Mouse (Mus musculus) granulocyte monocyte progenitor cell, adult 5-6 weeks (primary cell): ENCODE results near the gene Trmt1. TPM values are rescaled to one million over a fixed set of nuclear protein-coding genes. Genes with fewer than 3 reads are reported as not detected.

ENCODE experiments used
- ATAC-seq: replicated peaks from 2 replicates; pipeline ENCODE4 v1.8.0; 2016; ENCODE audit warnings: mild to moderate bottlenecking, moderate TSS enrichment, inconsistent platforms; ENCODE audit not compliant: poor library complexity, severe bottlenecking
- total RNA-seq, 2 experiments: library from RNA; stranded (forward) in 1 of 2; stranded (reverse) in 1 of 2; fragments of 200-712, 200-1000 nt in 1 of 2; fragments of >200 nt in 1 of 2; fragmentation: Nextera tagmentation in 1 of 2; gene quantifications; 2 replicates each; pipeline ENCODE4 v1.2.3; 2014 to 2017

The Trmt1 gene
- total RNA-seq, 2 experiments from 2014 or later = 73.8 to 76.9 TPM

DNA sequence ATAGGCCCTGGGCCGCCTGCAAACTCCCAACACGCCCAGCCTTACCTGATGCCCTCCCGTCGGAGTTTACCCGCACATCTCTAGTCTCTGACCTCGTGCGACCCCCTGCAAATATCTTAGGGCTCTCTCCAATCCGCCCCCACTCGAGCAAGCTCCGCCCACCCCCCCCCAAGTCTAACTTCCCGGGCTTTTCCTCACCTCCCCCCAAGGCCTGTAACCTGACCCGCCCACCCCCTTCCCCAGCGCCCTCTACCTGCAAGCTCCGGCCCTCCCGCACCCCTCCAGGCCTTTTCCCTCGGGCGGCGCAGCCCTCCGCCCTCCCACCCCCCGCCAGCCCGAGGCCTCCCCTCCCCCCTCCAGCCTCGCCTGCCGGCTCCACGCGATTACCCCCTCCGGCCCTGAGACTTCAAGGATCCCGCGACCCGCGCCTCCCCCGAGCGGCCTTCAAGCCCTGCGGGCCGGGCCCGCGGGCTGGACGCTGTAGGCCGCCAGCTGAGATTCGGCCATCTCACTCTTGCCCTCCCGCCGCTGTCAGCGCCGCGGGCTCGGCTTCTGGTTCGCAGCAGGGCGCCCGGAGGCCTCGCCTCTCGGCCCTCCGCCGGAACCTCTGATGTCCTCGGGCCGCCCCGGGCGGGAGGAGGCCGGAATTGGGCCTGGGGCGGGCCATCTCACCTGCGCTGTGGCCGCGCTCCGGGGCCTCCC lies 1.0 kb downstream of the Trmt1 start:
- ATAC-seq = peak; percentile 6

DNA sequence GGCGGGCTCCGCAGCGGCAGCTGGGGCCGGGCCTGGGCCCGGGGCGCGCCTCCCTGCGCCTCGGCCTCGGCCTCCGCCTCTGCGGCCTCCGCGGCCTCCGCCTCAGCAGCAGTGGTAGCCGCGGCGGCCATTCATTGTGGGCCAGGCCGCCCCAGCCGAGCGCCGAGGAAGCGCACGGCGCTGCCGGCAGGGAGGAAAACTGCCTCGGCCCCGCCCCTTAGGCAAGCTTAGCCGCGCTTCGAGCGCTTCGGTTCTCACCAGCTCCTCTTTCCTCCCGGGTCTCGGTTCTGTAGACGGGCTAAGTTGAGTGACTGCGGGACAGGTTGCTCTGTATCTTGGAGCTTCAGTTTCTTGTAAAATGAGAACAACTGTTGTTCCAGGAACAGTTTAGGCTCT lies 1.6 kb downstream of the Trmt1 start, which contains the start of gene Nacc1:
Gene Nacc1 (minus strand): TSS at position 158 of the 396 bp plus-strand sequence.
- peak; percentile 70 for ATAC-seq

DNA sequence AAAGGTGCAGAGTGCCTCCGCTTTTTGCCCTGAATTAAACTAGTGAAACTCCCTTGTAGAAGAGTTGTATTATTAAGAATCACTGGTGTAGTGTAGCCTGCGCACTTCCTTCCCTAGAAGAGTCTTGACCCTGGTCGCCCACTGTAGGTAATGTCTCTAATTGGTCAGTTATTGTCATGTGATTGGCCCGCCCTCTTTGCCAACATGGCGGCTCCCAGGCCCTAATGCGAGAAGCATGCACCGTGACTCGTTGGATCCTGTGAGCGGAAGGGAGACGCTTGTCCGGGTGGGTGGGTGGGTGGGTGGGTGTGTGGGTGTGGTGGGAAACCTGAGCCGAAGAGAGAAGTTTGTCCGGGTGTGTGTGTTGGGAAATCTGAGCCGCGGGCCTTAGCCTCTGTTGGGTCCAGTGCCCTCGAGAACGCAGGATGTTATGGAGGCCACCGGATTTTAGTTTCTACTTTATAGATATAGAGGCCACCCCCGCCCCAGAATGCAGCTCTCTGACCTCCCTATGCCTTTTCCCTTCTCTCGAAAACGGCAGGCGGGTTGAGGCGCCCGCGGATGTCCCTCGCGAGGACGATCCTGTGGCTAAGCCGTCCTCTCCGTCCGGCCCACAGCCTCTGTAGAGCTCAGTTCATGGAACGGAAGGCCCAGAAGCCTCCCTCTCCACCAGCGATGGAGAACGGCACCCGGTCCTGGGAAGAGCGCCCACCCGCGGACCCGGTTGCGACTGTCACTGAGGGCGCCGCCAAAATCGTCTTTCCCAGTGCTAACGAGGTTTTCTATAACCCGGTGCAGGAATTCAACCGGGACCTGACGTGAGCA lies 3.2 kb downstream of the Trmt1 start:
- ATAC-seq = peak; percentile 82

DNA sequence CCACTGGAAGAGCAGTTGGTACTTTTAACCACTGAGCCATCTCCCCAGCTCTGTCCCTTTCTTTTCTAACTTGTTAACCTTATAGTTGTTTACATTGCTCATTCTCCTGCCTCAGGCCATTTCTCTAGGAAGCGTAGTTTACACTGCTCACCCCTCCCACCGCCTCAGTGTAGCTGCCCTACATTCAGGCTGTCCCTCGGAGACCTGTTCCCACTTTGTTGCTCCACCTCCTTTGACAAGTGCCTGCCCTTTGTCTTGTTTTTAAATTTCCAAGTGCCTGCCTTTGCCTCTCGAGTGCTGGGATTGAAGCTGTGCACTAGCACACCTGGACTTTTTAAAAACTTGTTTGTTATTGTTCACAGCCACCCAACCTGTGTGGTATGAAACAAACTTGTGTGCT lies 7.2 kb downstream of the Trmt1 start:
- ATAC-seq = no peak

DNA sequence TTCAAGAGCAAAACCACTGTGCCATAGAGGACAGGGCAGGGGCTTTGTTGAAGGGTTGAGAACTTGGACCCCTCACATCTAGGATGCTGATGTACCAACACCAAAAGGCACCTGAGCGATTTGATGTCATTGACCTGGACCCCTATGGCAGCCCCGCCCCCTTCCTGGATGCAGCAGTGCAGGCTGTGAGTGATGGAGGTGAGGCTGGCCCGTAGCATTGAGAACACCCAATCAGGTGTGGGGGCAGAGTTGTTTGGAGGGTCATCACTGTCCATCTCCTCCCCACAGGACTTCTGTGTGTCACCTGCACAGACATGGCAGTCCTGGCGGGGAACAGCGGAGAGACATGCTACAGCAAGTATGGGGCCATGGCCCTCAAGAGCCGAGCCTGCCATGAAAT lies 9.0 kb downstream of the Trmt1 start:
- ATAC-seq = no peak

DNA sequence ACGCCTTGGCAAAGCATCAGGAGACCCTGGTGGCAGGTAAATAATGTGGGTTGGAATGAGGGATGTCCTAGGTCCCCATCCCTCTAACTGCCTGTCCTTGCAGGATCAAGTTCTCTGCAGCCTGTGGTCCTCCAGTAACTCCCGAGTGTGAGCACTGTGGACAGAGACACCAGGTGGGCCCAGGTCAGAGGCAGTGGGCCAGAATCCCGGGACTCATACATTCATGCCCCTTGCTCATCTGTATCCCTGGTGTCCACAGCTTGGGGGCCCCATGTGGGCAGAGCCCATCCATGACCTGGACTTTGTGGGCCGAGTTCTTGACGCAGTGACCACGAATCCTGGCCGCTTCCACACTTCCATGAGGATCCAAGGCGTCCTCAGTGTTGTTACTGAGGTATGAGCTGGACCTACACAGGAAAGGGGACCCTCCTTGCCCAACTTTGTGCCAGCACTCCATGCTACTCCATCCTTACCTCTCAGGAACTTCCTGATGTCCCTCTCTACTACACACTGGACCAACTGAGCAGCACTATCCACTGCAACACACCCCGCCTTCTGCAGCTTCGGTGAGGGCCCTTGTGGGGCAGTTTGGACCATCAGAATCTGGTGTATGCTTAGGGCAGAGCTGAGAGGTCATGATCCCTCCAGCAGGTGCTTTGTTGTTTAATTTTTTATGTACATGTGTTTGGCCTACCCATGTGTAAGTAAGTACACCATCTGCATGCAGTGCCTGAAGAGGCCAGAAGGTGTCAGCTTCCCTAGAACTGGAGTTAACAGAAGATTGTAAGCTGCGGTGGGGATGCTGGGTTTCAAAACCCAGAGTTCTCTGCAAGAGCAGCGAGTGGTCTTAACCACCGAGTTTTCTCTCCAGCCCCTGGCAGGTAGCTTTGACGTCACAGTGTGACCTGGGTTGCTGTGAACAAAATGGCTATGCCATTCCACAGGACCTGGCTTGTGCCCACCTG lies 11.3 kb downstream of the Trmt1 start:
- peak; percentile 15; the same call in 1 of the 2 replicates for ATAC-seq

DNA sequence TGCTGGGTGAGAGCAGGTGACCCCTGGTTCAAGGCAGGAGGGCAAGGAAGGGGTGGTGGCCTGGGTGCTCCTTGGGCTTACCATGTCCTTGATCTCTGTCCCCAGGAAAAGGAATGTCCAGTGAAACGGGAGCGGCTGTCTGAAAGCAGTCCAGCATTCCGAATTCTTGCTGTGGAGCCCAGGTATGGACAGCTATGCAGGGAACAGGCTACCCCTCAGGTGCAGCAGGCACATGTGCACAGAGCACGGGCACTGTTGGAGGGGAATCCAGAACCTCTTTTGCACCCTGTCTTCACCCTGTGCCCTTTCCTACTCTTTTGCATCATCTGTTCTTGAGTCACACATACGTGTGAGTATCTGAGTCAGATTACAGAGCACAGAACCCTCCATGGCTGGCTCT lies 12.2 kb downstream of the Trmt1 start:
- no peak for ATAC-seq

DNA sequence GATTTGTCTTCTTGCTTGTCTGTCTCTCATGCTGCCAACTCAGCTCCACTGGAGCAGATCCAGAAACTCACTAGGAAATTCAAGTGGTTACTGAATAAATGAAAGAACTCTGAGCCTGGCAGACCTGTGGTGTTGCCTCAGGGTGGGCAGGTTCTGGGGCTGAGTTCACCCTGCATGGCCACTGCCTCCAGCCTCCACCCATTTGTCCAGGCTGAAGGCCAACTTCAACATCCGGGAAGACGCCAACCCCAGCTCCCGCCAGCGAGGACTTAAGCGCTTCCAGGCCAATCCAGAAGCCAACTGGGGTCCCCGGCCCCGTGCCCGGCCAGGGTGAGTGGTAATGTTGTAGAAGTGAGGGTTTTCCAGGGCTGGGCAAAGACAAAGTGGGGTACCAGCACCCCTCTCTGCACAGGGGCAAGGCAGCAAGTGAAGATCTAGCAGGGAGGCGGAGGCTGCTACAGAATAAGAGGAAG lies 12.9 kb downstream of the Trmt1 start:
- no peak for ATAC-seq

DNA sequence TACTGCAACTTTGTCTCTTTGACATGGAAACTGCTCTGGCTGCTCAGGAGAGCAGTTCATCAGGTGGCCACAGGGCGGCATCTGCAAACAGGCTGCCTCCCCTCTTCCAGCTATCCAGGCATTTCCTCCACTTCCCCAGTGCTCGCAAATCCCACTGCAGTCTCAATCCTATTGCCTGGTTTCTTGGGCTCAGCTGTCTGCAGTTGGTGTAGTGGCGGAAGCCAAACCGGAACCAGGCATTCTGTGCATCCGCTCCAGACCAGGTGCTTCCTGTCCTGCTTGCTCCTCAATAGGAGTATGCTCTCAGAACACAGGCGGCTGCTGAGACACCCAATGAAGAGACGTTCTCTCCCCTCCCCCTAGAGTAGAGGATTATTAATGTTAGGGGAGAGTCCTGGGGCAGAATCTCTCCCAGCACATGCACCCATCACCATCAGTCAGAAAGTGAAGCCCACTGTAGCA lies 13.8 kb downstream of the Trmt1 start:
- ATAC-seq = peak; percentile 52

DNA sequence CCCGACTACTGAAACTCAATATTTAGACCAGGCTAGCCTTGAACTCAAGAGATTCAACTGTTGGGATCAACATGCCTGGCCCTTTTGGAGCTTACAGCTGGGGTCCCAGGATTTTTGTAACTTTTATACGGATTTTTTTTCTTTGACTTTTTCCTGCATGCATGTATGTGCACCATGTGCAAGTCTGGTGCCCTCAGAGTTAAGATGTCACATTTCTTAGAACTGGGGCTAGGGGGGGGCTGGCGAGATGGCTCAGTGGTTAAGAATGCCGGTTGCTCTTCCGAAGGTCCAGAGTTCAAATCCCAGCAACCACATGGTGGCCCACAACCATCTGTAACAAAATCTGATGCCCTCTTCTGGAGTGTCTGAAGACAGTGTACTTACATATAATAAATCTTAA lies 14.4 kb downstream of the Trmt1 start:
- ATAC-seq = no peak

DNA sequence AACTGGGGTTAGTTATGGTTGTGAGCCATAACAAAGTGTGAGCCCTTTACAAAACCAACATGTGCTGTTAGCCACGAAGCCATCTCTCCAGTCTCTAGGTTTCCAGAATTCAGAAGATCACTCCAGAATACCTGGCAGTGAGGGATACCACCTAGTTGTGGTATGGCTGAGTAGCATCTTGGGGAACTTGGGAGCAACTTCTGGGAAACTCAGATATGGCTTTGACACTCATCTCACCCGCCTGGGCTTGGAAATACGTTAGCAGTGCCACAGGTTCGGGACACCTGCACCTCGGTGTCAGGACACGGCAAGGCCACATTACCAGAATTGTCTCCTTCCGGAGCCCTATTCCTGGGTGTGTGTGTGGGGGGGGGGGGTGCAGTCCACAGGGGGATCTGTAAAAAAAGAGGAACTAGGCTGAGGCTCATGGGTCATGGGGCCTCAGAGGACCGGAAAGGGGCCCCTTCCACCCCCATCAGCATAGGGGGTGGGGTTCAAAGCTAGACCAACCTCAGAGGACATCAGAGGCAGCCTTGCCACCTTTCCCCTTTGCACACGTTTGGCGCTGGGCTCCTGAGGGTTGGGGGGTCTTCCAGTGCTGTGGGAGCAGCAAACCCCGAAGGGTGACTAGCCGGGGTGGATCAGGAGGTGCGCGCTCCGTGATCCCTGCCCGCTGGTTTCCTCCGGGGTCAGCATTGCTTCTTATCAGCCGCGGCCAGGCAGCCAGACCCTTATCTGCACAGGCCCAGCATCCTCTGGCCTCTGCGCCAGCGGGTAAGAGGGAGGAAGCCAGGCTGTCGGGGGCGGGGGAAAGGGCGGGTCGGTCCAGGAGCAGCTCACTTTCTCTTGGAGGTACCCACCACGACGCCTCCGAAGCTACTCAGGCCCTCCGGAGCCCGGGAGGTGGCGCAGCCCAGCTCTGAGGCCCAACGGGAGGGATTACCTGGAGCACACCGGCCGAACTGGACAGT lies 15.1 kb downstream of the Trmt1 start, which contains the start of gene Lyl1:
Gene Lyl1 (plus strand): TSS at position 517 of the 971 bp plus-strand sequence.
- ATAC-seq = peak; percentile 48

DNA sequence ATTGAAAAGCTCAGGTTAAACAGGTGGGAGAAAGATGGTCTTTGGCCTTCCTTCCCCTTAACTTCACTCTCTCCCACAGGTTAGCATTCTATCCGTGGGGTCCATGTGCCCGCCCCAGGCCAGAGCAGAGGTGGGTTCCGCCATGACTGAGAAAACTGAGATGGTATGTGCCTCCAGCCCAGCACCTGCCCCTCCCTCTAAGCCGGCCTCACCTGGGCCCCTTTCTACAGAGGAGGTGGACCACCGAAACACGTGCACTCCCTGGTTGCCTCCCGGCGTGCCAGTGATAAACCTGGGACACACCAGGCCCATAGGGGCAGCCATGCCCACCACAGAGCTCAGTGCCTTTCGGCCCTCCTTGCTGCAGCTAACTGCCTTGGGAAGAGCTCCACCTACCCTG lies 16.5 kb downstream of the Trmt1 start:
- no peak for ATAC-seq

DNA sequence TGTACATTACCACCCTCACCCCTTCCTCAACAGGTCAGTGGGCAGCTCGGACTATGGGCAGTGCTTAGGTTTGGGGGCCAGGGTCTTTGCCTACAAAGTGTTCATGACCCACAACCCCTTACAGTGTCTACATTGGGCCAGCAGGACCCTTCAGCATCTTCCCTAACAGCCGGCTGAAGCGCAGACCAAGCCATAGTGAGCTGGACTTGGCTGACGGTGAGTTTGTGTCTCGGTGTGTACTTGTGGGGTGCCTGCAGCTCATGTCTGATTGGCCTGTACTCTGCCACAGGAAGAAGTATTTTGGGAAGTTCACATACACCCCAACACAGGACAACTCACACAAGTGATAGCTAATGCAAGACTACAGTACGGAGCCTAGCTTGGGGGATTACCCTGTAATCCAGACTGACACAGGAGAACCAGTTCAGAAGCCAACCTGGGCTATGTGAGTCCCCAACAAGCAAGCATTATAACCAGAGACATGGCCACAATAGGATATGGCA lies 16.9 kb downstream of the Trmt1 start:
- ATAC-seq = no peak

DNA sequence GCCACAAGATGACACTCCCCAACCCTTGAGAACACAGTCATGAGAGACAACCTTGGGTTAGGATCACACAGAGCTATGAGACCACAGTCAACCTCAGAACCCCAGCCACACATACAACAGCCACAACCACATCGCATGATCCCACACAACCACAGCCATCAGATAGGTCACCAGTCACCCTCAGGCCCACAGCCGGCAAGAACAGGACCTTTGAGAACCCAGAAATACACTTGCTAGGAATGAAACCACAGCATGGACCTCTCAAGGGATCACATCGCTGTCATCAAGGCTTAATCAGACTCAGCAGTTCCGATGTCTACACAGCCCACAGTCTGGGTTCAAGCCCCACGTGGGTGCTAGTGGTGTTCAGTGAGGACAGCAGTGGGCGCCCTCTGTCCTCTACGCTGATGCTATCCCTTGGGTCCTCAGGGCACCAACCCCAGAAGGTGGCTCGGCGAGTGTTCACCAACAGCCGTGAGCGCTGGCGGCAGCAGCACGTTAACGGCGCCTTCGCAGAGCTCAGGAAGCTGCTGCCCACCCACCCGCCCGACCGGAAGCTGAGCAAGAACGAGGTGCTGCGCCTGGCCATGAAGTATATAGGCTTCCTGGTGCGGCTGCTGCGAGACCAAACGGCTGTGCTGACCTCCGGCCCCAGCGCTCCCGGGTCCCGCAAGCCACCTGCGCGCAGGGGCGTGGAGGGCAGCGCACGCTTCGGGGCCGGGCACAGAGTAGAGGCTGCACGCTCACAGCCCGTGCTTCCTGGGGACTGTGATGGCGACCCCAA lies 17.6 kb downstream of the Trmt1 start:
- ATAC-seq = no peak

DNA sequence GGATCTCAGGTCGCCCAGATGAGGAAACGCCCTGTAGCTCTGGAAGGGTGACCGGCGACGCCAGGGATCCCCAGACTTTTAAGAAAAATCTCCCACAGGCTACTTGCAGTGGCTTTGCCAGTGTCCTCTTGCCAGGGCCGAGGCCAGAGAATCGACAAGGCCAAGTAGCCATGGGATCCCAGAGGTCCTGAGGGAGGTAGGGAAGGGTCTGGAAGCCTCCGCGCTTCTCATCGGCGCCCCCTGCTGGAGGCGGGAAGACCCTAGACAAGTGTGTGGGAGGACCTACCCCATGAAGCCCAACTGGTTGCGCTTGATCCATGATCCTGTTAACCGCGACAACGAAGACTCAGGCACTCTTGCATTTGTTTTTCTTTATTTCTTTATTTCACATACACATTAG lies 18.2 kb downstream of the Trmt1 start:
- no peak for ATAC-seq

DNA sequence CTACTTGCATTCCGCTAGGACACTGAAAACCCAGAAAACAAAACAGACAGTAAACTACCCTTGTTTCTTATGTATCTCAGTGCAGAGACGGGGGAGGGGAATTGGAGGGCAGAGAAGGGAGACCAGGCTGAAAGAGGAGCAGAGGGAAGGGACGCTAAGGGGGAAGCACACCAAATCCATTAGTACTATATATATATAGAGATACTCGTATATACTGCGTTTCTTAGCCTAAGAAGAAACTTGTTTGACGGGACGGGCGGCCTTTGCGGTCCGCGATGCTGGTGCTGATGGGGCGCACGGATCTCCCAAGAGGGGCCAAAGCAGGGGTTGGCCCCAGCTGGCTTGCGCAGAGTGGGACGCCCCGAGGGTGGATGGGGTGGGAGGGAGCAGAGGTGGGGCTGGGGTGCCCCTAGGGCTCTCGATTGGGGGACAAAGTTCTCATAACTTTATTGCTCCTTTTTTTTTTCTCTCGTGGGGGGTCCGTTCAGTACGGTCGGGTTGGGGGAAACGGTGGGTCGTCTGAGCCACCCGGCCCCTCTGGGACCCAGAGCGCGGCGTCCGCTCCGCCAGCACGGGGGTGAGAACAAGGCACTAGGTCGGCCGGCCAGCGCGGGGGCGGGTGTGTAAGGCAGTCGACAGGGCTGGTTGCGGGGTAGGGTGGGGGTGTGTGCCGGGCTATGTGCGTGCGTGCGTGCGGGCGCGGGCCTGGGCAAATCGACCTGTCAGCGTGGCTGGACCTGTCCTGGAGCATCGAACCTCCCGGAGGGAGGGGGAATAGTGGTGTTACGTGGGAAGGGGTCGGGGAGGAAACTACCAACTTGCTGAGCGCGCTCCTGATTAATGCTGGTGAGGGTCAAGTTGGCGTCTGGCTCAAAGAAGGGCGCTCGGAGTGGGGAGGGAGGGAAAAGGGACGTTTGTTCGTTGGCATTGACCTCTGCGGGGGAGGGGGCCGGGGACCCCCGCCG lies 19.0 kb downstream of the Trmt1 start:
- no peak for ATAC-seq

DNA sequence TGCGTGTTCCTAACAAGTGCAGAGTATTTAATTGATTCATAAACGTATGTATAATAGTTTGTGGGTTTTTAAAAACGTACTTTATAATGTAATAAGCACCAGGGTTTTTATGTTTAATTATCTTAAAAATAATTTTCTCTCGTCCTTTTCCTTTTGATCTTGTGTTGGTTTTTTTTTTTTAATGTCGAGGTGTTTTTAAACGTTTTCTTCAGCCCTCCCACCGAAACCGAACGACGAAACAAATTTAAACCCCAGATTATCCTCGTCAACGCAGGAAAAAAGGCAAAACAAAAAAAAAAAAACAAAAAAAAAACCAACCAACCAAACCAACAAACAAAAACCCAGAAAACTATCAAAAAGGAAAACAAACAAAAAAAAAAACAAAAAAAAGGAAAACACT lies 19.9 kb downstream of the Trmt1 start:
- no peak for ATAC-seq
